Mouse (Mus musculus) kidney, embryonic 16.5 days (tissue): ENCODE measurements around the gene Scfd2. TPM values are rescaled to one million over a fixed set of nuclear protein-coding genes. Genes with fewer than 3 reads are reported as not detected.

Source experiments
- ATAC-seq: fragments of 200-750 bp; cut with Nextera tagmentation; 2 replicates; pipeline ENCODE4 v1.8.0; 2017; ENCODE audit warnings: moderate TSS enrichment; ENCODE audit not compliant: low FRiP score, low TSS enrichment
- H3K27ac ChIP-seq: fragments of 300-500 bp; sonication (generic); 2 replicates; pipeline ENCODE4 v1.5.1; 2014; ENCODE audit warnings: low read length
- H3K27me3 ChIP-seq: fragments of 300-500 bp; sonication (generic); 2 replicates; pipeline ENCODE4 v1.6.1; 2014; ENCODE audit warnings: low read length, control low read depth, mixed read lengths; ENCODE audit not compliant: insufficient read depth
- H3K36me3 ChIP-seq: fragments of 300-500 bp; sonication (generic); 2 replicates; pipeline ENCODE4 v1.6.1; 2014; ENCODE audit warnings: low read length, control low read depth, mixed read lengths; ENCODE audit not compliant: insufficient read depth
- H3K4me1 ChIP-seq: fragments of 300-500 bp; sonication (generic); 2 replicates; pipeline ENCODE4 v1.6.1; 2014; ENCODE audit warnings: low read length, control low read depth, mixed read lengths; ENCODE audit not compliant: insufficient read depth
- H3K4me2 ChIP-seq: fragments of 300-500 bp; sonication (generic); replicated peaks from 2 replicates; pipeline ENCODE4 v1.6.1; 2014; ENCODE audit warnings: low read depth, low read length
- H3K4me3 ChIP-seq: fragments of 300-500 bp; sonication (generic); 2 replicates; pipeline ENCODE4 v1.5.1; 2014; ENCODE audit warnings: mild to moderate bottlenecking, low read length
- H3K9ac ChIP-seq: fragments of 300-500 bp; sonication (generic); replicated peaks from 2 replicates; pipeline ENCODE4 v1.6.1; 2014; ENCODE audit warnings: low read length
- H3K9me3 ChIP-seq: fragments of 300-500 bp; sonication (generic); 2 replicates; pipeline ENCODE4 v1.6.1; 2016; ENCODE audit warnings: low read length, control low read depth
- WGBS: fragments of 180-500 bp; shearing (Covaris S2); extraction: QIAGEN DNeasy Blood & Tissue Kit; methylation state at CpG from one replicate; pipeline ENCODE4 v1.1.7; 2014; 5-methylcytosine and 5-hydroxymethylcytosine counted together
- polyA plus RNA-seq: library from polyadenylated mRNA; unstranded; fragments of >200 nt; fragmentation: Nextera tagmentation; extraction: Ambion mirVana; gene quantifications from 2 replicates; pipeline ENCODE4 v1.2.1, GENCODE M21; 2015

The Scfd2 gene
- polyA plus RNA-seq, 1 experiment from 2014 or later: 17.9 TPM

- Histone ChIP-seq H3K27me3 (no peaks in the 10 kb centered on the region), H3K4me2 (no peak overlapping the region), H3K4me1 (no peaks in the 10 kb centered on the region), H3K9ac (no peak overlapping the region), H3K9me3 (no peaks in the 10 kb centered on the region), H3K4me3 (no peak overlapping the region), H3K27ac (no peak overlapping the region), H3K36me3 (no peaks in the 10 kb centered on the region)
- no peak for ATAC-seq
Observed at GRCm38 (mm10) chr5:74511686-74512085, 19.9 kb downstream of the Scfd2 start.

- Histone ChIP-seq H3K4me1 (no peaks in the 10 kb centered on the region), H3K27me3 (no peaks in the 10 kb centered on the region), H3K36me3 (no peaks in the 10 kb centered on the region), H3K4me2 (no peak overlapping the region), H3K4me3 (no peak overlapping the region), H3K27ac (no peak overlapping the region), H3K9me3 (no peaks in the 10 kb centered on the region), H3K9ac (no peak overlapping the region)
- 83% methylated on average over 3 of the region's 3 CpGs for WGBS
- ATAC-seq: no peak
Observed at GRCm38 (mm10) chr5:74492705-74493104, 38.9 kb downstream of the Scfd2 start.

- H3K9ac ChIP-seq: no peak overlapping the region
- no peak for ATAC-seq
- 93% methylated on average over 4 of the region's 4 CpGs for WGBS
- no peaks in the 10 kb centered on the region for H3K27me3 ChIP-seq
- no peak overlapping the region for H3K4me3 ChIP-seq
- H3K27ac ChIP-seq: no peak overlapping the region
- peaks cover 3% of the 10 kb centered on the region; the same call in 1 of the 2 replicates for H3K4me1 ChIP-seq
- no peaks in the 10 kb centered on the region for H3K36me3 ChIP-seq
- no peaks in the 10 kb centered on the region for H3K9me3 ChIP-seq
- no peak overlapping the region for H3K4me2 ChIP-seq
Observed at GRCm38 (mm10) chr5:74484646-74485045, 46.9 kb downstream of the Scfd2 start.

- WGBS: 81% methylated on average over 6 of the region's 6 CpGs
- no peaks in the 10 kb centered on the region for H3K36me3 ChIP-seq
- no peak for ATAC-seq
Observed at GRCm38 (mm10) chr5:74482633-74483032, 48.9 kb downstream of the Scfd2 start.

GRCm38 (mm10) chr5:74482034-74482433, 49.5 kb downstream of the Scfd2 start:
- Histone ChIP-seq H3K27me3 (no peaks in the 10 kb centered on the region), H3K36me3 (no peaks in the 10 kb centered on the region), H3K9me3 (no peaks in the 10 kb centered on the region), H3K4me3 (no peak overlapping the region), H3K9ac (no peak overlapping the region), H3K4me2 (no peak overlapping the region), H3K27ac (no peak overlapping the region), H3K4me1 (peaks cover 3% of the 10 kb centered on the region; the same call in 1 of the 2 replicates)
- 72% methylated on average over 3 of the region's 3 CpGs for WGBS
- ATAC-seq: no peak

More at GRCm38 (mm10) chr5:74482633-74483032, 48.9 kb downstream of the Scfd2 start:
- Histone ChIP-seq H3K9me3 (no peaks in the 10 kb centered on the region), H3K4me2 (no peak overlapping the region), H3K9ac (no peak overlapping the region), H3K4me1 (peaks cover 3% of the 10 kb centered on the region; the same call in 1 of the 2 replicates), H3K27ac (no peak overlapping the region), H3K4me3 (no peak overlapping the region), H3K27me3 (no peaks in the 10 kb centered on the region)

- no peak for ATAC-seq
- H3K27me3 ChIP-seq: no peaks in the 10 kb centered on the region
Observed at GRCm38 (mm10) chr5:74480409-74480808, 51.1 kb downstream of the Scfd2 start.

GRCm38 (mm10) chr5:74479947-74480346, 51.6 kb downstream of the Scfd2 start:
- Histone ChIP-seq H3K9me3 (no peaks in the 10 kb centered on the region), H3K9ac (no peak overlapping the region), H3K4me2 (no peak overlapping the region), H3K27me3 (no peaks in the 10 kb centered on the region), H3K36me3 (no peaks in the 10 kb centered on the region), H3K27ac (peak overlapping the region; percentile 79), H3K4me3 (no peak overlapping the region), H3K4me1 (peaks cover 3% of the 10 kb centered on the region; the same call in 1 of the 2 replicates)
- 61% methylated on average over 4 of the region's 4 CpGs for WGBS
- ATAC-seq: no peak

More at GRCm38 (mm10) chr5:74480409-74480808, 51.1 kb downstream of the Scfd2 start:
- Histone ChIP-seq H3K27ac (no peak overlapping the region), H3K9me3 (no peaks in the 10 kb centered on the region), H3K4me2 (no peak overlapping the region), H3K36me3 (no peaks in the 10 kb centered on the region), H3K9ac (no peak overlapping the region), H3K4me1 (peaks cover 3% of the 10 kb centered on the region; the same call in 1 of the 2 replicates), H3K4me3 (no peak overlapping the region)
- 54% methylated on average over 4 of the region's 4 CpGs for WGBS

- WGBS: 76% methylated on average over 5 of the region's 5 CpGs
- no peaks in the 10 kb centered on the region for H3K27me3 ChIP-seq
- no peak overlapping the region for H3K27ac ChIP-seq
- no peak overlapping the region for H3K9ac ChIP-seq
- no peak overlapping the region for H3K4me2 ChIP-seq
- H3K9me3 ChIP-seq: no peaks in the 10 kb centered on the region
- no peaks in the 10 kb centered on the region for H3K36me3 ChIP-seq
- peaks cover 3% of the 10 kb centered on the region; the same call in 1 of the 2 replicates for H3K4me1 ChIP-seq
- ATAC-seq: no peak
- no peak overlapping the region for H3K4me3 ChIP-seq
Observed at GRCm38 (mm10) chr5:74479157-74479556, 52.4 kb downstream of the Scfd2 start.

- no peaks in the 10 kb centered on the region for H3K27me3 ChIP-seq
Observed at GRCm38 (mm10) chr5:74476551-74476950, 55.0 kb downstream of the Scfd2 start.

GRCm38 (mm10) chr5:74473117-74473516, 58.4 kb downstream of the Scfd2 start:
- H3K9ac ChIP-seq: no peak overlapping the region
- H3K9me3 ChIP-seq: no peaks in the 10 kb centered on the region
- 86% methylated on average over 11 of the region's 11 CpGs for WGBS
- H3K4me1 ChIP-seq: peaks cover 5% of the 10 kb centered on the region; the same call in 1 of the 2 replicates
- no peaks in the 10 kb centered on the region for H3K27me3 ChIP-seq
- ATAC-seq: no peak
- H3K4me2 ChIP-seq: no peak overlapping the region
- no peak overlapping the region for H3K27ac ChIP-seq
- no peaks in the 10 kb centered on the region for H3K36me3 ChIP-seq
- no peak overlapping the region for H3K4me3 ChIP-seq

More at GRCm38 (mm10) chr5:74476551-74476950, 55.0 kb downstream of the Scfd2 start:
- Histone ChIP-seq H3K9me3 (no peaks in the 10 kb centered on the region), H3K4me2 (no peak overlapping the region), H3K4me3 (no peak overlapping the region), H3K36me3 (no peaks in the 10 kb centered on the region), H3K27ac (no peak overlapping the region), H3K9ac (no peak overlapping the region), H3K4me1 (peaks cover 3% of the 10 kb centered on the region; the same call in 1 of the 2 replicates)
- ATAC-seq: no peak
- WGBS: 87% methylated on average over 10 of the region's 10 CpGs
